Mouse (Mus musculus) gastrocnemius, postnatal 14 days (tissue): ENCODE data around the gene Cars2. TPM values are rescaled to one million over a fixed set of nuclear protein-coding genes. Genes with fewer than 3 reads are reported as not detected.
"Not testable (repeated sequence)": the region's sequence is repeated elsewhere in the genome, so short reads cannot be mapped to it uniquely, and the experiment has no call there.

Source experiments
- DNase-seq: peaks from one replicate; pipeline ENCODE4 v3.0.0; 2021; ENCODE audit warnings: mixed read lengths
- intact Hi-C: fragments of 180-260 bp; cut with DNase I; formaldehyde crosslinking; loops from one replicate; pipeline ENCODE4 v1.15.1; 2025; ENCODE audit warnings: low total_unique reads
- total RNA-seq, 2 experiments: library from RNA; stranded (reverse); gene quantifications; 2 replicates each; pipeline ENCODE4 v1.2.3; 2021

Gene Cars2
- total RNA-seq, 2 experiments from 2014 or later, result 12.8 to 13.8 TPM

- intact Hi-C loops, result no loop called here
- DNase-seq, result peak; percentile 97
Measured at GRCm38 (mm10) chr8:11557768-11558629, 7.4 kb upstream of the Cars2 start.

DNA sequence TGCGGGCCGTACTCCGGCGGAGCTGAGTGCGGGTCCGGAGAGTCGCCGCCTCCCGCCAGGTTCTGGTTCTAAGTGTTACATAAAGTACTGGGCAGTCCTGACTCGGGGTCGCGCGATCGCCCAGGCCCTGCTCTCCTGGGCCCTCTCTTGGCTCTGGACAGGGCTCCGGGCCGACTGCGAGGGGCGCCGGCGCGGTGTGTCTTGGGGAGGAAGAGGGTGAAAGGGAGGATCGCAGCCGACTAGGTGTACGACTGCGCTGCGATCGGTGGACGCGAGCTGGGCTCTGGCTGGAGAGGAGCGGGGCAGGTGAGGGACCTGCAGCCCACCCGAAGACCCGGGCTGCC lies 6.8 kb upstream of the Cars2 start:
- no peak for DNase-seq
- intact Hi-C loops, result no loop called here

DNA sequence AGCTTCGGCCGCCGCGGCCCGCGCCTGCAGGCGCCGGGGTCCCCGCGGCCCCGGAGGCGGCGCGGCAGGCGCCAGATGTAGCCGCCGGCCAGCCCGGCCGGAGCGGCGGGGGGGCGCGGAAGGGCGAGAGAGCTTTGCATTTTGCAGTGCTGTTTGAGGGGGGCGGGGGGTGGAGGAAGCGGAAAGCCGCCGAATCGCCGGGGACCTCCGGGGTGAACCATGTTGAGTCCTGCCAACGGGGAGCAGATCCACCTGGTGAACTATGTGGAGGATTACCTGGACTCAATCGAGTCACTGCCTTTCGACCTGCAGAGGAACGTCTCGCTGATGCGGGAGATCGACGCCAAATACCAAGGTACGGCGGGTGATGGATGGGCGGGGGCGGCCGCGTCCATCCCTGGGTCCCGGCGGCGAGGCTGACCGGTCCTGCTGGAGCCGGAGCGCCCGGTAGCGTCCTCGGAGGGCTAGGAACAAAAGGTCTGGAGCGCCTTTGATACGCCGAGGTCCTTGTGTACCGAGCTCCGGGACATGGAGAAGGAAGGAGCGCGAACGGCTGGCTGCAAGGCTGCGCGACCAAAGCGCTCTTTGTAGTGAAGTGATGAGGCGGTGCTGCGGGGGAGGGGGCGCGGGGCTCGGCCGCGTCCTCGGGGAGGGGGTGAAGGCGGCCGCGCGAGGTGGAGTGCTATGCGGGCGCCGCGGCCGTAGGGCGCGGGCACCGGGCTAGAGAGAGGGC lies 6.3 kb upstream of the Cars2 start:
- DNase-seq, result peak; percentile 50
- intact Hi-C loops, result no loop called here

GRCm38 (mm10) chr8:11555720-11556591 lies 5.4 kb upstream of the Cars2 start:
- intact Hi-C loops, result no loop called here

DNA sequence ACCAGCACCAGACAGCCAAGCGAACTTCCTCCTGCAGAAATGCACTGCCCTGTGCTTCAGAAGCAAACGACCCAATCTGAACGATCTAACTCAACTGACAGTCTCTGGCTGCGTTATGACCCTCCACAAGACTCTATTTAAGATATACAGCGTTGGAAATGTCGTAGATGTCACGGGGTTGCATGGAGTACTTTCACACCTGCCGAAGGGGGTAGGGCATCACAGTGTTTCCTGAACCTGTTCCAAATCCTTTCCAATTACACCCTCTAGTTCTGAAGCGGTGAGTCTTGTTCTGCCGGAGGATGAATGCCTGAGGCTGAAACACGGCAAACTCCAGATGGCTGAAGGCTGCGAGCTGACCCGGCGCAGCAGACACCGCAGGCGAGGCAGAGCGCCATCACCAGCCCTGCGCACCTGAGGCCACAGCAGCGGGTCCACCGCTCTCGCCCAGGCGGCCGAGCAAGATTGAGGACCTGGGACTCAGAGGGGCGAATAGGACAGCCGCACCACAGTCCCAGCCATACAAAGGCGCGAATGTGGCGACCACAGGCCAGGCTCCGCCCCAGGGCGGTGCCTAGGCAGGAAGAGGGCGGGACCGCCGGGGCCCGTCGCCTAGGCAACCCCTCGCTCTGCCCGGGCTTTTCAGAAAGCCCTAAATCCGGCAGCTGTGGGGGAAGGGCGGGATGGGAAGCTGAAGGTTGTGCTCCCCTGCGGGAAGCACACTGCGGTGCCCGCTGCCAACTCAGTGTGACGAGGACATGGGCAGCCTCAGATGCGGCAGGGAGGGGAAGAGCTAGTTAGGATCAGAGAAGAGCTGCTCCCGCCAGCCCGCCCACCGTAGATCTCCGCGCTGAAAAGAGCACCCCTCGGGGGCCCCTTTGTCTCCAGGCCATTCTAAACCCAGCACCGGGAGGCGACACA lies 4.5 kb upstream of the Cars2 start, which contains the start of gene Ing1:
Gene Ing1 (plus strand): TSS at position 773 of the 921 bp plus-strand sequence.
- intact Hi-C loops, result no loop called here
- DNase-seq, result peak; percentile 93

More at GRCm38 (mm10) chr8:11555720-11556591, 5.4 kb upstream of the Cars2 start:
- peak; percentile 100 for DNase-seq

DNA sequence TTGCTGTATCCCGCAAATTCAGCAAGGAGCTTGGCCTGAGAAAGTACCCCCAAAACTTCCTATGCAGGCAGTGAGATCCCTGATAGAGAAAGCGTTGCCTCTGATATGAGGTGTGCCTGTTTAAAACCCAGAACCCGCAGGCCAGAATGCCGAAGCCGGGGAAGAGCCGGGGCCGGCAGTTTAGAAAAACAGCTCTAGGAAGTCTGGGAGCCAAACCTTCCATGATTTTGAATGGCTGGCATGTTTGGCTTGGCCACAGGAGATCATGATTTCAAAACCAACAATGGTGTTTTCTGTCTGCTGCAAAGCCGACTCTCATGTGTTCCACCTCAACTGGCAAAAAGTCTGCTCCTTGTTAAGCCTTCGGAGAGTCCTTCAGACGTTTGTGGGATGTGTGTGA lies 1.8 kb upstream of the Cars2 start:
- no peak for DNase-seq
- intact Hi-C loops, result no loop called here

GRCm38 (mm10) chr8:11551497-11551896 lies 914 bp upstream of the Cars2 start:
- intact Hi-C loops, DNase-seq: not testable (repeated sequence)

GRCm38 (mm10) chr8:11549706-11550105 lies 877 bp downstream of the Cars2 start:
- peak; percentile 44 for DNase-seq
- intact Hi-C loops, result loop anchor here (5.0 kb wide), 3 partner anchors 42 to 153 kb away; partner anchors contain the start of gene 1700016D06Rik

DNA sequence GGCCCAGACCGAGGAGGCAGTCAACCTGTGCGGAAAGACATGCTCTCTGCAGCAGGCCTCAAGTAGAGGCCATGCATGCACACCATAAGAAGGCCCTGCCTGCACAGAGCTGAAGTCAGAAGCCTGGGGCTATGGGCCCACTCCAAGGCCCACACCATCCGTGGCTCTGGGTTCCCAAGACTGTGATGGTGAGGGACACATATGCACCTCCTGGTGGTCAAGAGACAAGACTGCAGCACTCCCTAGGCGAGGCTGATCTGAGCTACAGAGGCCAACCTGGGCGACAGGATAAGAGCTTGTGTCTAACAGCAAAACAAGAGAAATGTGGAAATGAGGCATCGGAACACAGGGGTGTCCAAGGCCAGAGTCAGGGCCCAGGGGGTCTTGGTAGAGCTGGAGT lies 3.5 kb downstream of the Cars2 start:
- no peak for DNase-seq
- intact Hi-C loops, result loop anchor here (5.0 kb wide), 3 partner anchors 40 to 155 kb away; partner anchors contain the start of gene 1700016D06Rik

DNA sequence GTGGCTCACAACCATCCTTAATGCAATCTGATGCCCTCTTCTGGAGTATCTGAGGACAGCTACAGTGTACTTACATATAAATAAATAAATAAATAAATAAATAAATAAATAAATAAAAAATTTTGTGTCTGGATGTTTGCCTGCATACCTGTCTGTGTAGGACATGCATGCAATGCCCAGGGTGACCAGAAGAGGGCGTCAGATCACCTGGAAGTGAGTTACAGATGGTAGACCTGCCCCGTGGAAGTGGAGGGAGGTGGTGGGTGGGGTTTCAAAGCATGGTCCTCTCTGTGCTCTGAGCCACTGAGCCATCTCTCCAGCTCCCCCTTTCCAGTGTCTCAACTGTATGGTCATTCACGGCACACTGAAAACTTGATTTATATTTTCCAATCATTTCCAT lies 6.2 kb downstream of the Cars2 start:
- intact Hi-C loops, result no loop called here
- peak; percentile 41 for DNase-seq

DNA sequence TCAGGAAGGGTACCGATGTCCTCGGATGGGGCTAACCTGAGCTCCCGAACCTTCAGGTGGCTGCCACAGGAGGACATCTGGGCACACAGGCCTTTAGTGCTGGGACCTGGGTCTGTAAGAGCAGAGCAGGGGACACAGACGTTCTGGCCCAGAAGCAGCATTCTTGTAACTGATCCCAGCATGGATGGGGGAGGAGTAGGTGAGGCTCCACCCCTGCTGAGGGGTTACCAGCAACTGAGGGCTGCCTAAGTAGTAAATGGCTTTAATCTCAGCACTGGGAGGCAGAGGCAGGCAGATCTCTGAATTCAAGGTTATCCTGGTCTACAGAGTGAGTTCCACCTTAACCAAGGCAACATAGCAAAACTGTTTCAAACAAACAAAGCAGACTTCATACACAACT lies 7.7 kb downstream of the Cars2 start:
- no peak for DNase-seq
- intact Hi-C loops, result no loop called here

DNA sequence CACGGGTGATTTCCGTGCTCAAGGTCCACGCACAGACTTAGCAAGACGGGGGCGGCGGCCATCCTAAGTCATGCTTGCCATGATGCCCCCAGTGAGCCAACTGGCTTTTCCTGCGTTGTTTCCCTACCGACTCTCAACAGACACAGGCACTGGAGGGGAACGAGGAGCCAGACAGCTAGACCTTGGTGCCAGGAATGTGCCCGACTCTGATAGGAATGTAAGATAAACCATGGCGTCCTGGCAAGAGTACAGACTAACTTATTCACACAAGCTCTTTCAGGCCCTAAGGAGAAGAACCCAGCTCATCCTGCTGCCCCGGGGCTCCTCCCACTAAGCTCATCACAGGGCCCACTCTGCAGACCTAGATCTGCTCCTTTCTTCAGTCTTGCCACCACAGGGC lies 8.6 kb downstream of the Cars2 start:
- intact Hi-C loops, result no loop called here
- DNase-seq, result no peak

- intact Hi-C loops, result no loop called here
- no peak for DNase-seq
Measured at GRCm38 (mm10) chr8:11540182-11540581, 10.4 kb downstream of the Cars2 start.

DNA sequence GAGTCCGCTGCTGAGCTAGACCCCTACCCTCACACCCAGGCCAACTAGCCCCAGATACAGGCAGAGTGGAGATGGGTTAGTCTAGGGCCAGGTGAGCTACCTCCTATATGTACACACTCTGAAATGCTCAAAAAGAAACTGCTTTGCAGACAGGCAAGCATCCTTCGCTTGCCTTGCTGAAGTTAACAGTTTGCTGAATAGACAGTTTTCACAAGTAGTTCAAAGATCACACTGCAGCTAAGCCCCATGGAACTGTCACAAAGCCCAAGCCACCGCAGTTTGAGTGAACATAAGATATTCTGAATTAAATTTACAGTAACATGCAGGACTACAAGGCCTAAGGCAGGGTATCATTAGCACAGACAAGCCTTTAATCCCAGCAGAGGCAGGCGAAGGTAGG lies 11.5 kb downstream of the Cars2 start:
- intact Hi-C loops, result no loop called here
- DNase-seq, result no peak

GRCm38 (mm10) chr8:11534494-11534893 lies 16.1 kb downstream of the Cars2 start:
- DNase-seq, result no peak
- intact Hi-C loops, result no loop called here

DNA sequence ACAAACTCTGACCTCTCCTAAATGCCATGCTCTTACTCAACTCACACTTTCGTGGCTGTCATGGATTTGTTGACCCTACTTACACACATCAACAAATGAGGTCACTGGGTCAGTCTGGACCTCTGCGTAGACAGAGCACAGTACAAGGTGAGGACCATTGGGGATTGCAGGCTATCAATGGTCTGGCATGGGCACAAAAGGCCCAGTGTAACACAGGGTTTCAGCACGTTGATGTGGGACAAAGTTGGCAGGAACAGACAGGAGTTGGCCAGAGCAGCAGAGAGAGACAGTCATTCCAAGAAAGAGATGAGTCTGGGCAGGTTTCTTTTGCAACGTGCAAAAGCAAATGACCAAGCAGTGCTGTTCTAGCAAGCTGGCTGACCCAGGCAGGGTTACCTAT lies 19.7 kb downstream of the Cars2 start:
- DNase-seq, result no peak
- intact Hi-C loops, result no loop called here

- DNase-seq, result no peak
- intact Hi-C loops, result no loop called here
Measured at GRCm38 (mm10) chr8:11530155-11530770, 20.3 kb downstream of the Cars2 start.

- intact Hi-C loops, result no loop called here
- DNase-seq, result no peak
Measured at GRCm38 (mm10) chr8:11523331-11523730, 27.3 kb downstream of the Cars2 start.
